Mouse (Mus musculus) G1E-ER4 (cell line): Measurements from ENCODE around the gene Bora. TPM values are rescaled to one million over a fixed set of nuclear protein-coding genes. Genes with fewer than 3 reads are reported as not detected.

Experiments used
- GATA1 ChIP-seq: IDR thresholded peaks from one replicate; pipeline ENCODE4 v1.8.0; 2012; ENCODE audit warnings: low read length, inconsistent platforms
- polyA plus RNA-seq: library from polyadenylated mRNA; stranded (reverse); fragments of >175 nt; gene quantifications from 2 replicates; pipeline ENCODE4 v1.2.3, GENCODE M21; 2012

Bora gene
- polyA plus RNA-seq, result 26.9 and 30.6 TPM in 2 replicates

- TF ChIP-seq GATA1, result no peak
These were observed at the start of gene Bora, which contains the start of gene Mzt1 for GRCm38 (mm10) chr14:99046031-99046781. Bora (plus strand) TSS chr14:99046222. Mzt1 (minus strand) TSS chr14:99046134.

- no peak for TF ChIP-seq GATA1
These were observed 35.6 kb upstream of the Bora start for GRCm38 (mm10) chr14:99010224-99010919.

GRCm38 (mm10) chr14:99010920-99011313 is 35.1 kb upstream of the Bora start:
- TF ChIP-seq GATA1, result no peak

GRCm38 (mm10) chr14:99018691-99019090 is 27.3 kb upstream of the Bora start:
- no peak for TF ChIP-seq GATA1

GRCm38 (mm10) chr14:99019136-99019808 is 26.8 kb upstream of the Bora start:
- no peak for TF ChIP-seq GATA1

GRCm38 (mm10) chr14:99022346-99023086 is 23.5 kb upstream of the Bora start:
- no peak for TF ChIP-seq GATA1

GRCm38 (mm10) chr14:99029987-99030386 is 16.0 kb upstream of the Bora start:
- no peak for TF ChIP-seq GATA1

- TF ChIP-seq GATA1, result no peak
These were observed 14.6 kb upstream of the Bora start for GRCm38 (mm10) chr14:99031337-99031873.

- TF ChIP-seq GATA1, result no peak
These were observed 13.4 kb upstream of the Bora start for GRCm38 (mm10) chr14:99032596-99032995.

- TF ChIP-seq GATA1, result no peak
These were observed 10.0 kb upstream of the Bora start for GRCm38 (mm10) chr14:99036039-99036438.

- TF ChIP-seq GATA1, result no peak
These were observed 8.3 kb upstream of the Bora start for GRCm38 (mm10) chr14:99037703-99038102.

- TF ChIP-seq GATA1, result no peak
These were observed 4.6 kb upstream of the Bora start for GRCm38 (mm10) chr14:99041416-99041815.

- TF ChIP-seq GATA1, result no peak
These were observed 2.5 kb upstream of the Bora start for GRCm38 (mm10) chr14:99043499-99043898.

- TF ChIP-seq GATA1, result no peak
These were observed 1.9 kb upstream of the Bora start for GRCm38 (mm10) chr14:99044096-99044495.

GRCm38 (mm10) chr14:99044718-99045117 is 1.3 kb upstream of the Bora start:
- TF ChIP-seq GATA1, result no peak

GRCm38 (mm10) chr14:99045378-99046030 is 518 bp upstream of the Bora start:
- TF ChIP-seq GATA1, result no peak
